Mouse (Mus musculus): ENCODE data around the gene Cela3b.

Cela3b gene

GRCm38 (mm10) chr4:137449715-137450114 lies 19.4 kb upstream of the Cela3b start:
- TF ChIP-seq GATA4 (IDR thresholded peaks at IDR 0.05; ENCODE audit: insufficient replicate concordance, low read length): no peak

DNA sequence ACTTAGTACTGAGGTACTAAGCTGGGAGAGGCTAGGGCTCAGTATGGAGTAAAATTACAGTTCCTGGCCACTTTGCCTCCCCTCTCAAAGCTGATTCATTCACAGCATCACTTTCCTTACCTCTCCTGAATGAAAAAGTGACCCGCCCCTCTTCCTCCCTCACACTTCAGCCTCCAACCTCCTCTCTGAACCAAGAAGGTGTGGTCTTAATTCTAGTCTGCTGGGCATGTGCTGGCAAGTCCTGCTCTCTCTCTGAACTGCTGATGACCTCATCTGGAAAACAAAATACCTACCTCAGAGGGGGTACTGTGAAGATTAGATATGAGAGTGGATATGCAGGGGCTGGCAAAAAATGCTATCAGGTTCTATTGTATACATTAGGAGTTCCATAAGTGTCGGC lies 18.8 kb upstream of the Cela3b start:
- TF ChIP-seq GATA4 (IDR thresholded peaks at IDR 0.05; ENCODE audit: insufficient replicate concordance, low read length): no peak

GRCm38 (mm10) chr4:137448641-137449040 lies 18.3 kb upstream of the Cela3b start:
- no peak for TF ChIP-seq GATA4 (IDR thresholded peaks at IDR 0.05; ENCODE audit: insufficient replicate concordance, low read length)

- TF ChIP-seq GATA4 (IDR thresholded peaks at IDR 0.05; ENCODE audit: insufficient replicate concordance, low read length): no peak
Measured at GRCm38 (mm10) chr4:137448197-137448596, 17.9 kb upstream of the Cela3b start.

DNA sequence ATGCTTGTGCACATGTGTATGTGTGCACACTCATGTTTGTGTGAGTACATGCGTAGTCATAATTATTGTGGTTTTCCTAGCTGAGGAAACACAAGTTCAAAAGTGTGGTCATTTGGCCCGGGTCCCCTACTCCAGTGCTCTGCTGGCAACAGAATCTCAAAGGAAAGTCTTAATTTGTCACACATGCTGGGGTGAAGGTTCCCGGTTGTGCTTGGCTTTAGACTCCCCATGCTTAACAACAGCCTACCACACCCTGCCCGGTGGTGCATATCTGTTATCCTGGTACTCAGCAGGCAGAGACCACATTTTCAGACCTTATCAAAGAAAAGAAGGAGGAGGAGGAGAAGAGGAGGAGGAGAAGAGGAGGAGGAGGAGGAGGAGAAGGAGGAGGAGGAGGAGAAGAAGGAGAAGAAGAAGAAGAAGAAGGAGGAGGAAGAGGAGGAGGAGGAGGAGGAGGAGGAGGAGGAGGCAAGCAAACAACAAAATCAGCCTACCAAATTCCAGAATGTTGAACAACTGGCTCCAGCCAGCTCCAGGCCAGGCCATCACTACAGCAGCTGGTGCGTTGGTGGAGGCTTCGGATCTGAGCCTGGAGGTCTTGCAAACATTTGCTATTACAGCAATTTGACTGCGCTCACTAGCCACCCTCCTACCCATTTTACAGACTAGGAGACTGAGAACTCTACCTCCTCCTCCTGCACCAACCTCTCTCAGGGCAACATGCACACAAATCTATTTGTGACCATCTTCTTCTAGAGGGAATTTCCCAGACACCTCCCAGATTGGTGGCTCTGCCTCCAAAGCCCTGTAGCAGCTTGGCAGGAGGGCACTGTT lies 17.2 kb upstream of the Cela3b start:
- TF ChIP-seq GATA4 (IDR thresholded peaks at IDR 0.05; ENCODE audit: insufficient replicate concordance, low read length): no peak

GRCm38 (mm10) chr4:137445881-137446280 lies 15.5 kb upstream of the Cela3b start:
- TF ChIP-seq GATA4 (IDR thresholded peaks at IDR 0.05; ENCODE audit: insufficient replicate concordance, low read length): no peak

DNA sequence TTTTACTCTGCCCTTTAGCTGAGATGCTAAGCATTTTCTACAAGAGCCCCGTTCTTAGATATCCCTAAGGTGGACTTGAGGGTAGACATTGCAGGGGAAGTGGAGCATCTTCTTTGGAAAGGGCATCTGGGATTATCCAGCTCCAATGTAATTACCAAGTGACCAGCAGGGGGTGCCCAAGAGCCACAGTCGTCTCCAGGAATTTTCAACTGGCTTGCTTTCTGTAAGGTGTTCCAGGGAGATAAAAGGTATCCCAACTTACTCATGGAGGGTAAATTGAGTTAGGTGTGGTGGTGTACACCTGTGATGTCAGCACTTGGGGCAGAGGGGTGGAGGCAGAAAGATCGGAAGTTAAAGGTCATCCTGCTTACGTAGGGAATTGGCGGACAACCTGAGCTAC lies 13.3 kb upstream of the Cela3b start:
- no peak; the same call in 1 of the 2 replicates for TF ChIP-seq GATA4 (IDR thresholded peaks at IDR 0.05; ENCODE audit: insufficient replicate concordance, low read length)

DNA sequence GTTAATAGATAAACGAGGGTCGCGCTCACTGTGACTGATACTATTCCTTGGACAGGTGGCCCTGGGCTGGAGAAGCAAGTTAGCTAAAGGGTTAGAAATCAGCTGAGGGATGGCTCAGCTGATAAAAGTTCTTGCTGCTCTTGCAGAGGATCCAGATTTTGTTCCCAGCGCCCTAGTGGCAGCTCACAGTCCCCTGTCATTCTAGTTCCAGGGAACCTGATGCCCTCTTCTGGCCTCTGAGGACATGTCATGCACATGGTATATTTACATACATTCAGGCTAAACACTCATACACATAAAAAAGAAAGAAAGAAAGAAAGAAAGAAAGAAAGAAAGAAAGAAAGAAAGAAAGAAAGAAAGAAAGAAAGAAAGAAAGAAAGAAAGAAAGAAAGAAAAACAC lies 11.0 kb upstream of the Cela3b start:
- TF ChIP-seq GATA4 (IDR thresholded peaks at IDR 0.05; ENCODE audit: insufficient replicate concordance, low read length): no peak

DNA sequence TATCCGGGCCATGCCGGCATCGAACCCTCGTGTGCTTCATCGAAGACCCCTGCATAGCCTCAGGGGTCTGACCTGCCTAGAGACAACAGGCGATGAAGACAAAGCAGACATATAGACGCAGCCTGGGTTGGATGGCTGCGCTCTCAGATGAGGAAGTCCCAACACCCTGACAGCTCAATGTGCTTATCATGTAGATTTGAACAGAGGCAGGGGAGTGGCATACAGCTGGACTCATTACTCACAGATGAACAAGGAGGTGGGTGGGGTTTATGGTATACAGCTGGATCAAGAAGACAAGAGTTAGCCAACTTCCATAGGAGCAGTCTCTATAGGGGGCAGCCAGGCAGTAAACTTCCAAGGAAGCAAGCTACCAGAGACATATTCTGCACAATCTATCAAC lies 8.5 kb upstream of the Cela3b start:
- no peak for TF ChIP-seq GATA4 (IDR thresholded peaks at IDR 0.05; ENCODE audit: insufficient replicate concordance, low read length)

- TF ChIP-seq GATA4 (IDR thresholded peaks at IDR 0.05; ENCODE audit: insufficient replicate concordance, low read length): no peak
Measured at GRCm38 (mm10) chr4:137436979-137437669, 6.8 kb upstream of the Cela3b start.

DNA sequence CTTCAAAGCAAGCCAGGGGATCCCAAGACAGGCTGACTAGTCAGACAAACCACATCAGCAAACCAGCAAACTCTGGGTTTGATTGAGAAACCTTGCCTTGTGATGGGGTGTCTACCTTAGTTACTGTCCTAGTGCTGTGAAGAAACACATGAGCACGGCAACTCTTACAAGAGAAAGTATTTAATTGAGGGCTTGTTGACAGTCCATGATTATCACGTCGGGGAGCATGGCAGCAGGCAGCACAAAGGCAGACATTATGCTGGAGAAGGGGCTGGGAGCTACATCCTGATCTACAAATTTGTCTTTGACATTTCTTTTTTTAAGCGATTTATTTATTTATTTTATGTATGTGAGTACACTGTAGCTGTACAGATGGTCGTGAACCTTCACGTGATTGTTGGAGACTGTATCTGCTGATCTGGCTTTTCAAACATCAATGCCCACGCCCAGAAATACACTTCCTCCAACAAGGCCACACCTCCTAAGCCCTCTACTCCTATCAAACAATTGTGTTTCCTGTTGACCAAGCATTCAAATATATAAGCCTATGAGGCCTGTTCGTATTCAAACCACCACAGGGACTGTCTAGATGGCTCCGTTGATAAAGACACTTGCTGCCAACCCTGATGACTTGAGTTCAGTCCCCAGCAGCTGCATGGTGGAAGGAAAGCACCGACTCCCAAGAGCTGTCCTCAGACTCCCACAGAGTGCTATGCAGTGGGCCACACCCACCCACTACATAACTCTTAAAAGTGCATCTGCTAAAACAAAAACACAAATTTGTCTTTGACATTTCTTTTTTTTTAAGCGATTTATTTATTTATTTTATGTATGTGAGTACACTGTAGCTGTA lies 12.4 kb downstream of the Cela3b start:
- TF ChIP-seq GATA4 (IDR thresholded peaks at IDR 0.05; ENCODE audit: insufficient replicate concordance, low read length): no peak

- TF ChIP-seq GATA4 (IDR thresholded peaks at IDR 0.05; ENCODE audit: insufficient replicate concordance, low read length): no peak
Measured at GRCm38 (mm10) chr4:137414936-137415335, 15.4 kb downstream of the Cela3b start.

- TF ChIP-seq GATA4 (IDR thresholded peaks at IDR 0.05; ENCODE audit: insufficient replicate concordance, low read length): no peak
Measured at GRCm38 (mm10) chr4:137409691-137410090, 20.6 kb downstream of the Cela3b start, which contains the start of gene Cela3a. Cela3a (minus strand) TSS chr4:137409791.

DNA sequence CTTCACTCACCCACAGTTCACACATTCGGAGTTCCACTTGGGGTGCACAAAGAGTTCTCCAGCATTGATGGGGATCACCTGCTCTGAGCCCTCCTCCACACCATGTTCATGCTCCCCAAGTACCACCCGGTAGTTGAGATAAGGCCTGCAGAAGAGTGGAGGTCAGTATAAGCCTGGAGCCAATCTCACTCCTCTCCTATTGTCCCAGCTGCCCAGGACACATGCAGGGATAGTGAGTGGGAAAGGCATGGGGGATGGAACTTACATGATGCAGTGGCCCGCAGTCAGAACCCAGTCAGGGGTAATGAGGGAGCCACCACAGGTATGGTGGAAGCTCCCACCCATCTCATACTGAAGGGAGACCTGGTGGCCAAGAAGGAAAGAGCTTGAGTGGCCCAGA lies 24.8 kb downstream of the Cela3b start:
- no peak for TF ChIP-seq GATA4 (IDR thresholded peaks at IDR 0.05; ENCODE audit: insufficient replicate concordance, low read length)
